Mouse (Mus musculus): ENCODE measurements at regions not wholly inside any gene's neighbourhood (a gene's known extent, or its start where the extent isn't known, plus 50 kb on each side); places are given as distances from the start of the nearest gene placed in this dataset.

- no peak for DNase-seq (ENCODE audit: extremely low spot score in 1 of 2, low spot score in 1 of 2)
Measured at GRCm38 (mm10) chr11:71889161-71889560, 139.4 kb downstream of the Wscd1 start.

DNA sequence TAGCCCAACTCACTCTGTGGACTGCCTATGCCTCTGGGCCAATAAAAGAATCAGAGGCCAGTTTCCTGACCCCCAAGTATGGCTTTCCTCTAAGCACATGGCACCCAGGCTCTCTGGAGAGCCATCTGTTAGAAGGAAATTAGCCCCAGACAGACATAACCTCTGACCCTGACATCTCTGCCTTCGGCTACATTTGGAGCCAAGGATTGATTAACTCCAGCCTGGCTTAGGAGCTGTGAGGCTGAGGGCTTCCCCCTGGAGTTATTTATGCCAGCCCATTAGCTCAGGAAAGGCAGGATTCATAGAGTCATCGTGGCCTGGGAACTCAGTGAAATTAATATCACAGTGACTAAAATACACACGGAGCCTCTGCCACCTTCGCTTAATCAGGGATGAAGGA, 137.5 kb downstream of the Wscd1 start:
- DNase-seq (ENCODE audit: extremely low spot score in 1 of 2, low spot score in 1 of 2) = no peak

- DNase-seq (ENCODE audit: extremely low spot score in 1 of 2, low spot score in 1 of 2) = no peak
Measured at GRCm38 (mm10) chr11:71886771-71887170, 137.1 kb downstream of the Wscd1 start.

GRCm38 (mm10) chr11:71884861-71885260, 135.1 kb downstream of the Wscd1 start:
- no peak for DNase-seq (ENCODE audit: extremely low spot score in 1 of 2, low spot score in 1 of 2)

GRCm38 (mm10) chr11:71881841-71882240, 132.1 kb downstream of the Wscd1 start:
- no peak for DNase-seq (ENCODE audit: extremely low spot score in 1 of 2, low spot score in 1 of 2)

- DNase-seq (ENCODE audit: extremely low spot score in 1 of 2, low spot score in 1 of 2) = no peak
Measured at GRCm38 (mm10) chr11:71871297-71871696, 121.6 kb downstream of the Wscd1 start.

- no peak for DNase-seq (ENCODE audit: extremely low spot score in 1 of 2, low spot score in 1 of 2)
Measured at GRCm38 (mm10) chr11:71866690-71867089, 117.0 kb downstream of the Wscd1 start.

- no peak for DNase-seq (ENCODE audit: extremely low spot score in 1 of 2, low spot score in 1 of 2)
Measured at GRCm38 (mm10) chr11:71857926-71858325, 108.2 kb downstream of the Wscd1 start.

DNA sequence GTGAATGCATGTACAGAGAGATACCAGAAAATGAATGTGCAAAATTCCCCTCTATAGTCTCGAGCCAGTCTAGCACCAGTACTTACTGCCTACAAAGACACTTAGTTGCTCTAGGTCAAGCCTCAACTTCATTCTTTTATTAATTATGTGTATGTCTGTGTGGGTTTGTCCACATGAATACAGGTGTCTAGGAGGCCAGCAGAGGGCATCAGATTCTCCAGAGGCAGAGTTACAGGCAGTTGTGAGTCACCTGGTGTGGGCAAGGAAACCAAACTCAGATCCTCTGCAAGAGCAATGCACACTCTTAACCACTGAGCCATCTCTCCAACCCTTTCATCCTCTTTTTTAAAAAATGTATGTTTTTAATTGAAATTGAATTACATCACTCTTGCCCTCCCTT, 105.8 kb downstream of the Wscd1 start:
- no peak for DNase-seq (ENCODE audit: extremely low spot score in 1 of 2, low spot score in 1 of 2)

- DNase-seq (ENCODE audit: extremely low spot score in 1 of 2, low spot score in 1 of 2) = no peak
Measured at GRCm38 (mm10) chr11:71855058-71855457, 105.3 kb downstream of the Wscd1 start.

GRCm38 (mm10) chr11:71847684-71848367, 98.1 kb downstream of the Wscd1 start:
- no peak for DNase-seq (ENCODE audit: extremely low spot score in 1 of 2, low spot score in 1 of 2)

GRCm38 (mm10) chr11:71846496-71846895, 96.8 kb downstream of the Wscd1 start:
- DNase-seq (ENCODE audit: extremely low spot score in 1 of 2, low spot score in 1 of 2) = no peak

- DNase-seq (ENCODE audit: extremely low spot score in 1 of 2, low spot score in 1 of 2) = no peak
Measured at GRCm38 (mm10) chr11:71840635-71841443, 91.1 kb downstream of the Wscd1 start.

All from layer of hippocampus, postnatal 25 days (tissue).